Mouse (Mus musculus) erythroid progenitor cell, adult 5-6 weeks (primary cell): Measurements from ENCODE around the gene Olfr1396. TPM values are rescaled to one million over a fixed set of nuclear protein-coding genes. Genes with fewer than 3 reads are reported as not detected.
"Not testable (repeated sequence)": the region's sequence is repeated elsewhere in the genome, so short reads cannot be mapped to it uniquely, and the experiment has no call there.

ENCODE experiments used
- ATAC-seq: replicated peaks from 2 replicates; pipeline ENCODE4 v1.8.0; 2016; ENCODE audit warnings: moderate number of reproducible peaks, mild to moderate bottlenecking, moderate TSS enrichment, inconsistent platforms; ENCODE audit not compliant: poor library complexity, low FRiP score, severe bottlenecking
- total RNA-seq, 2 experiments: library from RNA; stranded (forward) in 1 of 2; stranded (reverse) in 1 of 2; fragments of 150-400 nt in 1 of 2; fragments of 186-747, 209-891 nt in 1 of 2; gene quantifications; 2 replicates each; pipeline versions ENCODE4 v1.2.3 to v1.2.4; 2015 to 2017; ENCODE audit warnings: low replicate concordance in 2 of 2

Olfr1396 gene
- total RNA-seq, 2 experiments from 2014 or later, result not detected

GRCm38 (mm10) chr11:49063713-49064469 is 50.8 kb downstream of the Olfr1396 start, which contains the start of gene Tgtp2:
TSS of gene Tgtp2 (minus strand) at chr11:49064206.
- peak; percentile 78 for ATAC-seq

- peak; percentile 58 for ATAC-seq
Measured at GRCm38 (mm10) chr11:49061865-49062264, 52.8 kb downstream of the Olfr1396 start.

GRCm38 (mm10) chr11:49060061-49060460 is 54.6 kb downstream of the Olfr1396 start:
- ATAC-seq, result not testable (repeated sequence)

Other genes starting within 250 kb of the Olfr1396 start
- gene Irgm1, start 243.2 kb downstream of the Olfr1396 start, total RNA-seq (2015; ENCODE audit: low replicate concordance), result 50.3 and 55.5 TPM in 2 replicates
- gene Irgm1, start 243.2 kb downstream of the Olfr1396 start, total RNA-seq (2017; ENCODE audit: low replicate concordance), result 51.0 and 53.7 TPM in 2 replicates
- gene Gm5431, start 212.7 kb downstream of the Olfr1396 start, total RNA-seq (2015; ENCODE audit: low replicate concordance), result 0.72 and 1.7 TPM in 2 replicates
- 0.64 and 1.5 TPM in 2 replicates for gene Gm5431, start 212.7 kb downstream of the Olfr1396 start, total RNA-seq (2017; ENCODE audit: low replicate concordance)
- gene Psme2b, start 168.7 kb downstream of the Olfr1396 start, total RNA-seq (2015; ENCODE audit: low replicate concordance), result 6.3 and 13.7 TPM in 2 replicates
- 0.90 and 2.6 TPM in 2 replicates for gene Psme2b, start 168.7 kb downstream of the Olfr1396 start, total RNA-seq (2017; ENCODE audit: low replicate concordance)
- gene Olfr56, start 136.0 kb downstream of the Olfr1396 start, total RNA-seq (2015; ENCODE audit: low replicate concordance), result 1.7 and 3.2 TPM in 2 replicates
- 1.5 and 6.1 TPM in 2 replicates for gene Olfr56, start 136.0 kb downstream of the Olfr1396 start, total RNA-seq (2017; ENCODE audit: low replicate concordance)
- 12.2 and 15.5 TPM in 2 replicates for gene 9930111J21Rik1, start 135.5 kb downstream of the Olfr1396 start, total RNA-seq (2015; ENCODE audit: low replicate concordance)
- gene 9930111J21Rik1, start 135.5 kb downstream of the Olfr1396 start, total RNA-seq (2017; ENCODE audit: low replicate concordance), result 1.4 and 5.0 TPM in 2 replicates
- 1.1 TPM in 1 of 2 replicates, not detected in the other for gene Gm12185, start 122.6 kb downstream of the Olfr1396 start, total RNA-seq (2015; ENCODE audit: low replicate concordance)
- gene Gm12185, start 122.6 kb downstream of the Olfr1396 start, total RNA-seq (2017; ENCODE audit: low replicate concordance), result not detected in 2 replicates
- gene Tgtp1, start 120.7 kb downstream of the Olfr1396 start, total RNA-seq (2015; ENCODE audit: low replicate concordance), result not detected in 2 replicates
- 2.6 and 3.5 TPM in 2 replicates for gene Tgtp1, start 120.7 kb downstream of the Olfr1396 start, total RNA-seq (2017; ENCODE audit: low replicate concordance)
- 19.1 and 19.3 TPM in 2 replicates for gene 9930111J21Rik2, start 63.6 kb downstream of the Olfr1396 start, total RNA-seq (2015; ENCODE audit: low replicate concordance)
- 13.3 and 13.7 TPM in 2 replicates for gene 9930111J21Rik2, start 63.6 kb downstream of the Olfr1396 start, total RNA-seq (2017; ENCODE audit: low replicate concordance)
- 10.5 and 29.3 TPM in 2 replicates for gene Tgtp2, start 50.7 kb downstream of the Olfr1396 start, total RNA-seq (2015; ENCODE audit: low replicate concordance)
- gene Tgtp2, start 50.7 kb downstream of the Olfr1396 start, total RNA-seq (2017; ENCODE audit: low replicate concordance), result 19.6 and 28.1 TPM in 2 replicates
- gene Ifi47, start 38.3 kb downstream of the Olfr1396 start, total RNA-seq (2015; ENCODE audit: low replicate concordance), result 54.1 and 55.9 TPM in 2 replicates
- 17.2 and 18.8 TPM in 2 replicates for gene Ifi47, start 38.3 kb downstream of the Olfr1396 start, total RNA-seq (2017; ENCODE audit: low replicate concordance)
- not detected in 2 replicates for gene Olfr1395, start 27.4 kb upstream of the Olfr1396 start, total RNA-seq (2015; ENCODE audit: low replicate concordance)
- gene Olfr1395, start 27.4 kb upstream of the Olfr1396 start, total RNA-seq (2017; ENCODE audit: low replicate concordance), result not detected in 2 replicates
- gene Olfr1394, start 39.5 kb upstream of the Olfr1396 start, total RNA-seq (2015; ENCODE audit: low replicate concordance), result not detected in 2 replicates
- not detected in 2 replicates for gene Olfr1394, start 39.5 kb upstream of the Olfr1396 start, total RNA-seq (2017; ENCODE audit: low replicate concordance)
- gene Btnl9, start 72.3 kb upstream of the Olfr1396 start, total RNA-seq (2015; ENCODE audit: low replicate concordance), result 1.1 and 2.9 TPM in 2 replicates
- 0.53 and 0.77 TPM in 2 replicates for gene Btnl9, start 72.3 kb upstream of the Olfr1396 start, total RNA-seq (2017; ENCODE audit: low replicate concordance)
- gene Zfp62, start 88.4 kb upstream of the Olfr1396 start, total RNA-seq (2015; ENCODE audit: low replicate concordance), result 55.9 and 72.1 TPM in 2 replicates
- 35.6 and 36.3 TPM in 2 replicates for gene Zfp62, start 88.4 kb upstream of the Olfr1396 start, total RNA-seq (2017; ENCODE audit: low replicate concordance)
- gene Mgat1, start 129.3 kb upstream of the Olfr1396 start, total RNA-seq (2015; ENCODE audit: low replicate concordance), result 12.2 and 15.5 TPM in 2 replicates
- gene Mgat1, start 129.3 kb upstream of the Olfr1396 start, total RNA-seq (2017; ENCODE audit: low replicate concordance), result 21.8 and 26.2 TPM in 2 replicates
- gene Olfr1393, start 163.4 kb upstream of the Olfr1396 start, total RNA-seq (2015; ENCODE audit: low replicate concordance), result not detected in 2 replicates
- gene Olfr1393, start 163.4 kb upstream of the Olfr1396 start, total RNA-seq (2017; ENCODE audit: low replicate concordance), result not detected in 2 replicates
- not detected in 2 replicates for gene Olfr1392, start 170.4 kb upstream of the Olfr1396 start, total RNA-seq (2015; ENCODE audit: low replicate concordance)
- not detected in 2 replicates for gene Olfr1392, start 170.4 kb upstream of the Olfr1396 start, total RNA-seq (2017; ENCODE audit: low replicate concordance)
- not detected in 2 replicates for gene Olfr10, start 189.9 kb upstream of the Olfr1396 start, total RNA-seq (2015; ENCODE audit: low replicate concordance)
- gene Olfr10, start 189.9 kb upstream of the Olfr1396 start, total RNA-seq (2017; ENCODE audit: low replicate concordance), result not detected in 2 replicates
- not detected in 2 replicates for gene Olfr1391, start 207.9 kb upstream of the Olfr1396 start, total RNA-seq (2015; ENCODE audit: low replicate concordance)
- not detected in 2 replicates for gene Olfr1391, start 207.9 kb upstream of the Olfr1396 start, total RNA-seq (2017; ENCODE audit: low replicate concordance)
- gene Olfr1390, start 220.3 kb upstream of the Olfr1396 start, total RNA-seq (2015; ENCODE audit: low replicate concordance), result not detected in 2 replicates
- not detected in 2 replicates for gene Olfr1390, start 220.3 kb upstream of the Olfr1396 start, total RNA-seq (2017; ENCODE audit: low replicate concordance)